Comparison of ENCODE assay signal across 18 mouse cellular contexts in the genomic region with DNA sequence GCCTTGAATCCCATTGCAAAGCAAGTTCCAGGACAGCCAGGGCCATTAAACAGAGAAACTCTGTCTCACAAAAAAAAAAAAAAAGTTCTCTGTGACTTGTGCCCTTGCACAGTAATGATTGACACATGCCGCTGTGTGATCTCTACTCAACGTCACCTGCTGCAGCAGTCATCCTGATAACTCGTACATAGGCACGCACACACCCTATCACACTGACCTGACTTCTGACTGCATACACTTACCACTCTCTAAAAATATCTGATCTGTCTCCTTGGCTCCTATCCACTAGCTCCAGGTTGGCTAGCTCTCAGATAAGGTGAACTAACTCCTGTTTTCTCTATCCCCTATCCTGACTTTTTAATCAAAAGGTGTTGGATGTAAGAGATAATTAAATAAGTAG. TPM values are rescaled to one million over a fixed set of nuclear protein-coding genes. Genes with fewer than 3 reads are reported as not detected.
DNase-seq lines count a peak whose midpoint lies in the region; ATAC-seq and TF ChIP-seq lines count a peak whose summit lies in the region.
"Had no signal": no experiment of that assay in that cellular context is flagged by ENCODE, and none has a peak within 500 bp of the region (broad histone marks: within the 10 kb centered on the region; RNA-seq: fewer than 3 reads in every experiment).

No protein-coding gene starts in this region.

- TF ChIP-seq CTCF in intestine, postnatal 0 days (IDR thresholded peaks at IDR 0.05; ENCODE audit: low read depth) = no peak

- 0 out of 2 replicates have a peak overlapping the region, but pooled peaks have one; percentile 28 for H3K9ac ChIP-seq in heart, embryonic 13.5 days
- no peak overlapping the region for H3K9ac ChIP-seq in heart, embryonic 16.5 days (ENCODE audit: low read length)
- H3K9ac ChIP-seq in intestine, postnatal 0 days (ENCODE audit: low read depth, low read length) = no peak overlapping the region
- H3K9ac ChIP-seq: embryonic facial prominence, embryonic 12.5 days; forebrain, embryonic 15.5 days; lung, embryonic 15.5 days; neural tube, embryonic 12.5 days had no signal

- no peak overlapping the region for H3K4me3 ChIP-seq in heart, embryonic 13.5 days
- no peak overlapping the region for H3K4me3 ChIP-seq in heart, embryonic 16.5 days (ENCODE audit: low read length)
- H3K4me3 ChIP-seq in intestine, postnatal 0 days (ENCODE audit: low read depth, low read length) = no peak overlapping the region
- H3K4me3 ChIP-seq: embryonic facial prominence, embryonic 12.5 days; forebrain, embryonic 15.5 days; hindbrain, embryonic 10.5 days; lung, embryonic 15.5 days; neural tube, embryonic 12.5 days had no signal

- no peak overlapping the region for H3K4me2 ChIP-seq in heart, embryonic 13.5 days
- no peak overlapping the region for H3K4me2 ChIP-seq in heart, embryonic 16.5 days (ENCODE audit: low read depth, low read length)
- H3K4me2 ChIP-seq in intestine, postnatal 0 days (replicated peaks; ENCODE audit: low read depth) = no peak overlapping the region
- H3K4me2 ChIP-seq: embryonic facial prominence, embryonic 12.5 days; forebrain, embryonic 15.5 days; lung, embryonic 15.5 days; neural tube, embryonic 12.5 days had no signal

- DNase-seq in heart, postnatal 25 days (ENCODE audit: low spot score) = no peak
- DNase-seq in left cerebral cortex, postnatal 14 days (ENCODE audit: low spot score in 2 of 2) = no peak
- no peak for DNase-seq in lung, postnatal 4 days
- DNase-seq: adrenal gland, postnatal 36 days; cerebellum, adult 9-10 months; kidney, adult 9 months; right cerebral cortex, postnatal 14 days; thymus, postnatal 25 days had no signal

- H3K4me1 ChIP-seq in heart, embryonic 13.5 days = peaks cover 39% of the 10 kb centered on the region
- H3K4me1 ChIP-seq in heart, embryonic 16.5 days (ENCODE audit: control insufficient read depth, insufficient read depth, low read length) = peaks cover 35% of the 10 kb centered on the region
- no peaks in the 10 kb centered on the region for H3K4me1 ChIP-seq in intestine, postnatal 0 days (replicated peaks; ENCODE audit: control insufficient read depth, insufficient read depth, low read length)
- H3K4me1 ChIP-seq: neural tube, embryonic 12.5 days had no signal

- 32% methylated on average over 4 of the region's 4 CpGs for WGBS in heart, embryonic 13.5 days
- WGBS in heart, embryonic 16.5 days = 38% methylated on average over 4 of the region's 4 CpGs
- WGBS in intestine, postnatal 0 days = 36% methylated on average over 4 of the region's 4 CpGs

- H3K36me3 ChIP-seq in heart, embryonic 13.5 days = no peaks in the 10 kb centered on the region
- H3K36me3 ChIP-seq in heart, embryonic 16.5 days (ENCODE audit: control insufficient read depth, insufficient read depth) = no peaks in the 10 kb centered on the region
- H3K36me3 ChIP-seq in intestine, postnatal 0 days (ENCODE audit: control insufficient read depth, insufficient read depth) = no peaks in the 10 kb centered on the region
- H3K36me3 ChIP-seq: embryonic facial prominence, embryonic 12.5 days; forebrain, embryonic 15.5 days; hindbrain, embryonic 10.5 days; lung, embryonic 15.5 days; neural tube, embryonic 12.5 days had no signal

- H3K27me3 ChIP-seq in heart, embryonic 13.5 days (replicated peaks) = no peaks in the 10 kb centered on the region
- H3K27me3 ChIP-seq in heart, embryonic 16.5 days (ENCODE audit: control insufficient read depth, insufficient read depth, low read length) = no peaks in the 10 kb centered on the region
- no peaks in the 10 kb centered on the region for H3K27me3 ChIP-seq in intestine, postnatal 0 days (replicated peaks; ENCODE audit: control insufficient read depth, insufficient read depth, low read length)
- H3K27me3 ChIP-seq: embryonic facial prominence, embryonic 12.5 days; forebrain, embryonic 15.5 days; lung, embryonic 15.5 days had no signal

- H3K9me3 ChIP-seq in heart, embryonic 13.5 days = peaks cover 4% of the 10 kb centered on the region; the same call in 1 of the 2 replicates
- H3K9me3 ChIP-seq in heart, embryonic 16.5 days (replicated peaks; ENCODE audit: control insufficient read depth, low read length) = peaks cover 14% of the 10 kb centered on the region
- H3K9me3 ChIP-seq in intestine, postnatal 0 days (ENCODE audit: control insufficient read depth) = no peaks in the 10 kb centered on the region
- H3K9me3 ChIP-seq: embryonic facial prominence, embryonic 12.5 days; forebrain, embryonic 15.5 days; lung, embryonic 15.5 days; neural tube, embryonic 12.5 days had no signal

- intact Hi-C loops in heart, postnatal 25 days (cut with DNase I) = no loop called here
- intact Hi-C loops in left cerebral cortex, postnatal 14 days (cut with DNase I) = no loop called here

- H3K27ac ChIP-seq in heart, embryonic 13.5 days (replicated peaks) = peak overlapping the region; percentile 91
- H3K27ac ChIP-seq in heart, embryonic 16.5 days (ENCODE audit: low read length) = peak overlapping the region; percentile 86
- H3K27ac ChIP-seq in intestine, postnatal 0 days (ENCODE audit: low read depth, low read length) = no peak overlapping the region
- H3K27ac ChIP-seq: embryonic facial prominence, embryonic 12.5 days; forebrain, embryonic 15.5 days; hindbrain, embryonic 10.5 days; lung, embryonic 15.5 days; neural tube, embryonic 12.5 days had no signal

- no peak for ATAC-seq in heart, embryonic 13.5 days (ENCODE audit: extremely low read depth, insufficient number of reproducible peaks, low FRiP score, low TSS enrichment)
- ATAC-seq in heart, embryonic 16.5 days (replicated peaks; ENCODE audit: extremely low read depth, insufficient read depth, low FRiP score) = peak; percentile 68
- peak; percentile 82 for ATAC-seq in intestine, postnatal 0 days
- ATAC-seq in megakaryocyte-erythroid progenitor cell, adult 5-6 weeks (replicated peaks; ENCODE audit: low FRiP score, low TSS enrichment, poor library complexity, severe bottlenecking) = peak; percentile 98
- ATAC-seq: forebrain, embryonic 15.5 days; midbrain, embryonic 16.5 days had no signal

RNA-seq across cellular contexts. Expression of gene Ctdsp2, which starts 27.9 kb away (rescaled TPM):
- 37.1 and 39.6 TPM in 2 replicates for polyA plus RNA-seq in heart, embryonic 13.5 days (2015; fragmentation: Nextera tagmentation; extraction: Ambion mirVana)
- total RNA-seq in heart, postnatal 25 days (2021) = 100 to 1,000 TPM; 104 to 110 TPM
- polyA plus RNA-seq in heart, embryonic 16.5 days (2015; fragmentation: Nextera tagmentation; extraction: Ambion mirVana) = 38.2 and 41.8 TPM in 2 replicates
- 43.1 and 46.7 TPM in 2 replicates for polyA plus RNA-seq in intestine, postnatal 0 days (2015; fragmentation: Nextera tagmentation; extraction: Ambion mirVana)
- total RNA-seq in megakaryocyte-erythroid progenitor cell, adult 5-6 weeks (2014; fragmentation: Nextera tagmentation) = 54.7 and 56.7 TPM in 2 replicates
- total RNA-seq in megakaryocyte-erythroid progenitor cell, adult 5-6 weeks (2017) = 18.3 and 24.7 TPM in 2 replicates
- 10 to 100 TPM; 69.6 to 75.1 TPM for total RNA-seq in left cerebral cortex, postnatal 14 days (2021)

RNA-seq across cellular contexts. Expression of gene Atp23, which starts 49.4 kb away (rescaled TPM):
- 6.4 and 8.6 TPM in 2 replicates for polyA plus RNA-seq in heart, embryonic 13.5 days (2015; fragmentation: Nextera tagmentation; extraction: Ambion mirVana)
- total RNA-seq in heart, postnatal 25 days (2021) = 1 to 10 TPM; 4.2 to 4.5 TPM
- 10.3 and 11.3 TPM in 2 replicates for polyA plus RNA-seq in heart, embryonic 16.5 days (2015; fragmentation: Nextera tagmentation; extraction: Ambion mirVana)
- 7.7 and 8.0 TPM in 2 replicates for polyA plus RNA-seq in intestine, postnatal 0 days (2015; fragmentation: Nextera tagmentation; extraction: Ambion mirVana)
- total RNA-seq in megakaryocyte-erythroid progenitor cell, adult 5-6 weeks (2014; fragmentation: Nextera tagmentation) = 16.0 and 28.8 TPM in 2 replicates
- 5.8 and 16.2 TPM in 2 replicates for total RNA-seq in megakaryocyte-erythroid progenitor cell, adult 5-6 weeks (2017)
- 10 to 100 TPM in 1 of 2 experiments, 1 to 10 TPM in 1; 7.7 to 11.3 TPM for total RNA-seq in left cerebral cortex, postnatal 14 days (2021)

RNA-seq across cellular contexts. Expression of gene Avil, which starts 49.9 kb away (rescaled TPM):
- 0.17 and 0.21 TPM in 2 replicates for polyA plus RNA-seq in heart, embryonic 13.5 days (2015; fragmentation: Nextera tagmentation; extraction: Ambion mirVana)
- under 1 TPM; 0.14 to 0.39 TPM for total RNA-seq in heart, postnatal 25 days (2021)
- polyA plus RNA-seq in heart, embryonic 16.5 days (2015; fragmentation: Nextera tagmentation; extraction: Ambion mirVana) = 0.27 and 0.84 TPM in 2 replicates
- 0.20 and 0.52 TPM in 2 replicates for polyA plus RNA-seq in intestine, postnatal 0 days (2015; fragmentation: Nextera tagmentation; extraction: Ambion mirVana)
- total RNA-seq in megakaryocyte-erythroid progenitor cell, adult 5-6 weeks (2014; fragmentation: Nextera tagmentation) = not detected in 2 replicates
- 0.38 TPM in 1 of 2 replicates, not detected in the other for total RNA-seq in megakaryocyte-erythroid progenitor cell, adult 5-6 weeks (2017)
- total RNA-seq in left cerebral cortex, postnatal 14 days (2021) = under 1 TPM; 0.29 to 0.40 TPM
